Mouse (Mus musculus): Measurements from ENCODE around the gene Poldip2. TPM values are rescaled to one million over a fixed set of nuclear protein-coding genes. Genes with fewer than 3 reads are reported as not detected.

The Poldip2 gene
- total and polyA plus RNA-seq, 3 experiments: 102 to 144 (median 103) TPM

DNA sequence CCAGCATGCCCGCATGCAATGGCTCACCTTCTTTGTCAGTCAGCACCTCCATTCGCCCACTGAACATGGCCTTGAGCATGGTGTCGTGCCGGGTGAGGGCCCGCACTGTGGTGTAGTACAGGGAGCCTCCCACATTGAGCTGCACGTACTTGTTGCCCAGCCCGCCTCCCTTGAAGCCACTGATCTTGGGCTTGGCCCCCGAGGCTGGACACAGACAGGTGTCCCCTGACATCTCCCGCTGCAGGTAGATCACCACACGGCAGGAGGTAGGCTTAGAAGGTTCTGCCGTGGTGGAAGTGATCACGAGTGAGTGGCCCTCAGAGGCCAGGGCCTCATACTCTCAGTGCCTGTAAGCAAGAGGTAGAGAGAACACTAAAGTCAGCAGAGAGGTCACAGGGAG is 18.0 kb downstream of the Poldip2 start:
- Histone ChIP-seq H3K36me3 (replicated peaks in 1 of 2; ENCODE audit: control insufficient read depth in 1 of 2, insufficient read depth in 1 of 2, low read length in 1 of 2) (peaks cover 58 to 82% of the 10 kb centered on the region in 2 experiments), H3K27me3 (replicated peaks) (no peaks in the 10 kb centered on the region), H3K27ac (ENCODE audit: insufficient read depth, low read depth) (no peak overlapping the region), H3K4me1 (ENCODE audit: control insufficient read depth in 1 of 2, insufficient read depth in 2 of 2) (peaks cover 11 to 32% of the 10 kb centered on the region in 2 experiments), H3K4me3 (replicated peaks in 1 of 3; ENCODE audit: low read depth in 2 of 3, low read length in 2 of 3, poor library complexity in 1 of 3) (no peak overlapping the region), H3K4me2 (ENCODE audit: insufficient read depth, low read depth, poor library complexity, severe bottlenecking) (no peak overlapping the region), H3K9ac (ENCODE audit: insufficient read depth, low read depth) (no peak overlapping the region), H3K9me3 (replicated peaks; ENCODE audit: low read length) (no peaks in the 10 kb centered on the region), H3K79me2 (replicated peaks; ENCODE audit: control insufficient read depth, extremely low read depth, insufficient read depth, poor library complexity, severe bottlenecking) (peaks cover 49% of the 10 kb centered on the region)
- in situ Hi-C loops (cut with MboI; ENCODE audit: low pct_ligation_motif_present, low pct_unique_long_range_greater_than_20kb, low sequenced_read_pairs): no loop called here
- dilution Hi-C loops (cut with MboI; ENCODE audit: extremely low pct_ligation_motif_present, extremely low pct_unique_long_range_greater_than_20kb, low sequenced_read_pairs): no loop called here
- no peak for DNase-seq (ENCODE audit: extremely low read depth)
- TF ChIP-seq TBP (conservative IDR thresholded peaks at IDR 0.05; ENCODE audit: low read depth, low read length) (no peak), RAD21 (IDR thresholded peaks at IDR 0.05; ENCODE audit: low read depth, low read length) (no peak), ZKSCAN1 (IDR thresholded peaks at IDR 0.05; ENCODE audit: borderline replicate concordance, low read depth, low read length) (no peak), ZC3H11A (IDR thresholded peaks at IDR 0.05; ENCODE audit: low read depth, low read length) (no peak)

DNA sequence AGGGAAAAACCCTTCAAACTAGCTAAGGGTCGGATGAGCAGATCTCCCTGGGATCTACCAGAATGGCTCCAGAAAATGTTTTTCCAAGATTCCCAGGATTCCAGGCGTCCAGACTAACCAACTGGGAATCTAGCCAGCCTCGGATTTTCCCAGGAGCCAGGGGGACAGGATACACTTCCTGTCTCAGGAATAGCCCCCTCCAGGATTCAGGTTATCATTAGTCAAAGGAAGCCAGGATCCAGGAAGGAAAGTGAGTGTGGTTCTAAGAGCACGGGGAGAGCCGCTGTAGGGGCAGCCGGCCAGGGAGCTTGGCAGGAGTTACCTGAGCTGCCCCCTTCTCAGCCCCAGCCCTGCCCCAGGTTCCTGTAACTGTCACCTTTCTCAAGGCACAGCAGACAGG is 19.1 kb downstream of the Poldip2 start:
- H3K79me2 ChIP-seq (replicated peaks; ENCODE audit: control insufficient read depth, extremely low read depth, insufficient read depth, poor library complexity, severe bottlenecking): peaks cover 55% of the 10 kb centered on the region
- dilution Hi-C loops (cut with MboI; ENCODE audit: extremely low pct_ligation_motif_present, extremely low pct_unique_long_range_greater_than_20kb, low sequenced_read_pairs) (no loop called here), in situ Hi-C loops (cut with MboI; ENCODE audit: low pct_ligation_motif_present, low pct_unique_long_range_greater_than_20kb, low sequenced_read_pairs) (no loop called here)
- no peaks in the 10 kb centered on the region for H3K9me3 ChIP-seq (replicated peaks; ENCODE audit: low read length)
- peaks cover 11 to 32% of the 10 kb centered on the region in 2 experiments for H3K4me1 ChIP-seq (ENCODE audit: control insufficient read depth in 1 of 2, insufficient read depth in 2 of 2)
- no peak overlapping the region for H3K4me2 ChIP-seq (ENCODE audit: insufficient read depth, low read depth, poor library complexity, severe bottlenecking)
- H3K9ac ChIP-seq (ENCODE audit: insufficient read depth, low read depth): no peak overlapping the region
- peaks cover 47 to 72% of the 10 kb centered on the region in 2 experiments for H3K36me3 ChIP-seq (replicated peaks in 1 of 2; ENCODE audit: control insufficient read depth in 1 of 2, insufficient read depth in 1 of 2, low read length in 1 of 2)
- no peak overlapping the region for H3K4me3 ChIP-seq (replicated peaks in 1 of 3; ENCODE audit: low read depth in 2 of 3, low read length in 2 of 3, poor library complexity in 1 of 3)
- no peak for DNase-seq (ENCODE audit: extremely low read depth)
- H3K27ac ChIP-seq (ENCODE audit: insufficient read depth, low read depth): no peak overlapping the region
- H3K27me3 ChIP-seq (replicated peaks): no peaks in the 10 kb centered on the region
- TF ChIP-seq UBTF (IDR thresholded peaks at IDR 0.05; ENCODE audit: low read depth, low read length) (no peak), BHLHE40 (IDR thresholded peaks at IDR 0.05; ENCODE audit: low read depth, low read length) (no peak), MAFK (IDR thresholded peaks at IDR 0.05; ENCODE audit: insufficient replicate concordance, low read length) (no peak), EP300 (IDR thresholded peaks at IDR 0.05; ENCODE audit: low read length) (no peak), PAX5 (IDR thresholded peaks at IDR 0.05; ENCODE audit: low read length) (no peak), USF1 (IDR thresholded peaks at IDR 0.05; ENCODE audit: low read depth, low read length) (no peak), NELFE (IDR thresholded peaks at IDR 0.05; ENCODE audit: low read depth, low read length) (no peak), CHD2 (IDR thresholded peaks at IDR 0.05; ENCODE audit: low read length) (no peak), ZNF384 (IDR thresholded peaks at IDR 0.05; ENCODE audit: low read depth, low read length) (no peak), GABPA (IDR thresholded peaks at IDR 0.05; ENCODE audit: insufficient replicate concordance, low read depth, low read length) (no peak), ZMIZ1 (IDR thresholded peaks at IDR 0.05; ENCODE audit: low read depth, low read length) (no peak), SMC3 (IDR thresholded peaks at IDR 0.05; ENCODE audit: low read depth, low read length) (no peak), MXI1 (IDR thresholded peaks at IDR 0.05; ENCODE audit: low read depth, low read length) (no peak), JUND (conservative IDR thresholded peaks at IDR 0.05; ENCODE audit: low read depth, low read length) (no peak)
